Mouse (Mus musculus) midbrain, postnatal 0 days (tissue): ENCODE measurements at regions not wholly inside any gene's neighbourhood (a gene's known extent, or its start where the extent isn't known, plus 50 kb on each side); places are given as distances from the start of the nearest gene placed in this dataset.

Experiments used
- ATAC-seq: fragments of 200-750 bp; cut with Nextera tagmentation; 2 replicates; pipeline ENCODE4 v1.8.0; 2017; ENCODE audit warnings: moderate number of reproducible peaks, mild to moderate bottlenecking, moderate TSS enrichment, moderate library complexity; ENCODE audit not compliant: low FRiP score
- DNase-seq: peaks from one replicate; pipeline ENCODE4 v3.0.0-alpha.2; 2015; ENCODE audit warnings: low spot score
- H3K27ac ChIP-seq: fragments of 300-500 bp; sonication (generic); 2 replicates; pipeline ENCODE4 v1.5.1; 2014; ENCODE audit warnings: low read depth, mild to moderate bottlenecking, low read length, mixed read lengths
- H3K27me3 ChIP-seq: fragments of 300-500 bp; sonication (generic); 2 replicates; pipeline ENCODE4 v1.6.1; 2014; ENCODE audit warnings: low read length, control low read depth, mixed read lengths; ENCODE audit not compliant: insufficient read depth
- H3K36me3 ChIP-seq: fragments of 300-500 bp; sonication (generic); 2 replicates; pipeline ENCODE4 v1.6.1; 2014; ENCODE audit warnings: low read length, control low read depth, mixed read lengths; ENCODE audit not compliant: insufficient read depth
- H3K4me1 ChIP-seq: fragments of 300-500 bp; sonication (generic); 2 replicates; pipeline ENCODE4 v1.6.1; 2014; ENCODE audit warnings: mild to moderate bottlenecking, control low read depth, antibody characterized with exemption, low read length, mixed read lengths; ENCODE audit not compliant: insufficient read depth
- H3K4me2 ChIP-seq: fragments of 300-500 bp; sonication (generic); 2 replicates; pipeline ENCODE4 v1.6.1; 2014; ENCODE audit warnings: low read depth, mild to moderate bottlenecking, low read length, mixed read lengths; ENCODE audit not compliant: poor library complexity, severe bottlenecking
- H3K4me3 ChIP-seq: fragments of 300-500 bp; sonication (generic); 2 replicates; pipeline ENCODE4 v1.5.1; 2014; ENCODE audit warnings: low read depth, mild to moderate bottlenecking, low read length, moderate library complexity
- H3K9ac ChIP-seq: fragments of 300-500 bp; sonication (generic); replicated peaks from 2 replicates; pipeline ENCODE4 v1.6.1; 2014; ENCODE audit warnings: mild to moderate bottlenecking, low read length, moderate library complexity, mixed read lengths; ENCODE audit not compliant: poor library complexity, severe bottlenecking
- H3K9me3 ChIP-seq: fragments of 300-500 bp; sonication (generic); 2 replicates; pipeline ENCODE4 v1.6.1; 2016; ENCODE audit warnings: low read length, control low read depth
- CTCF ChIP-seq: IDR thresholded peaks from 2 replicates; pipeline ENCODE4 v1.5.1; 2016; ENCODE audit warnings: antibody characterized with exemption, mild to moderate bottlenecking
- WGBS: fragments of 180-500 bp; shearing (Covaris S2); extraction: QIAGEN DNeasy Blood & Tissue Kit; methylation state at CpG from one replicate; pipeline ENCODE4 v1.1.7; 2014; 5-methylcytosine and 5-hydroxymethylcytosine counted together

DNA sequence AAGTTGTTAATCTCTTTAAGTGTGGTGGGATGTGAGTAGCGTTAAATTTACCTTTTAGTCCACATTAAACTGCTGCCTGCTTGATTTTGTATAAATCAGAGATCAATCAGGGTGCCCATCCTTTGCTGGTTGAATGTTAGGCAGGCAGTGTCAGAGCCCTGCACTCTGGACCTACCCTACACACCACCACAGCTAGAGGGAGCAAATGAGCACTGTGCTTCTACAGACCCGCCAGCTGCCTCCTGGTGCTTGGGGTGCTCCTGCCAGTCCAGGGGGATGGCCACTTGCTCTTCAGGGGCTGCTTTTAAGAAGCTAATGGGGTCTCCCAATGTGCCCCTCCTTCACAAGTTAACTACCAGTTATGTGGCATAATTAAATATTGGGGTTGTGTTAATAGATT, 96.3 kb downstream of the Tex36 start:
- Histone ChIP-seq H3K4me1 (no peaks in the 10 kb centered on the region), H3K9me3 (no peaks in the 10 kb centered on the region), H3K4me2 (no peak overlapping the region), H3K4me3 (no peak overlapping the region), H3K27ac (no peak overlapping the region), H3K27me3 (no peaks in the 10 kb centered on the region; the same call in 1 of the 2 replicates), H3K36me3 (no peaks in the 10 kb centered on the region), H3K9ac (no peak overlapping the region)
- no peak for ATAC-seq
- 77% methylated on average over 2 of the region's 2 CpGs for WGBS
- DNase-seq = no peak
- no peak; the same call in 1 of the 2 replicates for TF ChIP-seq CTCF

DNA sequence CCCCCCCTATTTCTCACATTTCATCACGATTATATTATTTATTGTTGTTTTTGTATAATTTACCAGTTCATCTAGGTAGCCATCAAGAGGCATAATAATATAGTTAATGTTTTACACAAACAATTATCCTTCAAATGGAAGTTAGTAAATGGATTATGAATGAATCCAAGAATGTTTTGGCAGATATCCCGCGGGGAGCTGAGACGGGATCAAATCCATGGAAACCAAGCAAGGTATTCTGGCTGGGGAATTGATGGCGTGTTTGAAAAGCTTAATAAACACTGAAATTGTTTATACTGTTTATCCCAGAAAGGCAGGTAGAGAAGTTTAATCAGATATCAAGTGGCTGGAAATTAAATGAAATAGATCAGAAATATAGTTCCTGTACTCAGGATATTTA, 98.0 kb downstream of the Tex36 start:
- ATAC-seq = no peak

DNA sequence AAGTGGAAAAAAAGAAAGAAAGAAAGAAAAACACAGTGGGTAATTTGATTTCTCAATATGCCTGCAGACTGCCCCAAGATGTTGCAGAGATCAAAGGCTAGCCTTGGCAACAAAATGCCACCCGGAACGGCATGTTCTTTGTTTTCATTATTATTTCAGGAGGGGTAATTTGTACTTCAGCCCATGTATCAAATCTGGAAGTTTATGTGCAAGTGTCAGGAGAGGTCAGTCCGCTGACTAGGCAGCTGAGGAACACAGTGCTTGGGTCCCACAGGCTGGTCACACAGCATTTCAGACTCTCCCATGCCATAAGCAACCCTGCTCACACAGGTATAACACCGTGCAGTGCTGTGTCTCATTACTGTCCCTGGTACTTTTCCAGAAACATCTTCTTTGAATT, 99.2 kb downstream of the Tex36 start:
- H3K27me3 ChIP-seq = no peaks in the 10 kb centered on the region; the same call in none of the 2 replicates
- WGBS = 49% methylated on average over 4 of the region's 4 CpGs
- H3K9ac ChIP-seq = no peak overlapping the region
- no peaks in the 10 kb centered on the region for H3K9me3 ChIP-seq
- no peak overlapping the region for H3K4me3 ChIP-seq
- H3K27ac ChIP-seq = no peak overlapping the region
- TF ChIP-seq CTCF = no peak
- ATAC-seq = no peak
- no peaks in the 10 kb centered on the region for H3K4me1 ChIP-seq
- H3K4me2 ChIP-seq = no peak overlapping the region
- H3K36me3 ChIP-seq = no peaks in the 10 kb centered on the region
- no peak for DNase-seq

More for the DNA sequence above, 98.0 kb downstream of the Tex36 start:
- no peak overlapping the region for H3K4me3 ChIP-seq
- H3K4me1 ChIP-seq = no peaks in the 10 kb centered on the region
- no peaks in the 10 kb centered on the region; the same call in none of the 2 replicates for H3K27me3 ChIP-seq
- no peaks in the 10 kb centered on the region for H3K9me3 ChIP-seq
- no peak for TF ChIP-seq CTCF
- 58% methylated on average over 5 of the region's 5 CpGs for WGBS
- H3K4me2 ChIP-seq = no peak overlapping the region
- H3K27ac ChIP-seq = no peak overlapping the region
- H3K36me3 ChIP-seq = no peaks in the 10 kb centered on the region
- H3K9ac ChIP-seq = no peak overlapping the region
- no peak for DNase-seq

DNA sequence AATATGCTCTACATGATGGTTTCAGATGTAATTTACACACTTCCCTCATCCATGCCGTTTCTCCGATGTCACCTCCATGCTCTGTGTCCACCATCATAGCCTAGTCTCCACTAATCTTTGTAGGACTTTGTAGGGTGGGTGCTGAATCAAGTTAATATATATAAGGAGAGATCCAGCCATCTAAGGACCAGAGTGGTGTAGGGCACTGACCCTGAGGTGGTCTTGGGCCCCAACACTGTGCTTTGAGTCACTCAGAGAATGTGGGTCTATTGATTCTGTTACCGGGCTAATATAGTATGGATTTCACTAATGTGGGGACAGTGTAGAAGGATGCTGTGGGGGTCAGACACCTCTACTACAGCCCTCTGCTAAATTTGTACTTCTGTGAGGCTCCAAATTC, 104.4 kb downstream of the Tex36 start:
- 95% methylated on average over 3 of the region's 3 CpGs for WGBS
- H3K4me2 ChIP-seq = no peak overlapping the region
- TF ChIP-seq CTCF = no peak

DNA sequence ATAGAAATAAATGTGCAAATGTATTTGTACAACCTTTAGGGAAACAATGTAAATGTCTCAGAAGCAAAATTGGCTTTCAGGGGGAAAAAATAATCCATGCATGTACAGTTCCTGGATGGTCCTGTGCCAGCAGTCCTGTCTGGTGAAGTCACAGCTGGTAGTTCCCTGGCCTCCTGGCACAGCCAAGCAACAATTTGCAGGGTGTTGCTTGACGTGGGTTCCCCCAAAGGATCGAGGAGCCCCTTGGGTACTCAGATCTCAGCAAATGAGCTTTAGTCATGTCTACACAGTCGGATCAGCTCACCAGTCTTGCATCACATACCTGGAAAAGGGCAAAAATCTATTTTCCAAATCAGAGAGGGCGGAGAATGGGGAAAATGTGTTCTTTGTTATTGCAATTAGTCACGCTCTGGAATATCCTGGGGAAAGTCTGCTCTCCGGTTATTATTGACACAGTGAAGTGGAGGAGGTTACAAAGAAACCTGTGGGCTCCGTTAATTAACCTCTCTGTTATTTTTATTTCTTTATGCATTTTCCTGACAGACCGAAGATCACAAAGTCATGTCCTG, 106.9 kb downstream of the Tex36 start:
- no peak overlapping the region for H3K4me3 ChIP-seq
- no peak overlapping the region for H3K9ac ChIP-seq
- 45% methylated on average over 8 of the region's 8 CpGs for WGBS
- no peak overlapping the region for H3K4me2 ChIP-seq
- H3K36me3 ChIP-seq = no peaks in the 10 kb centered on the region
- no peak for DNase-seq
- no peaks in the 10 kb centered on the region for H3K4me1 ChIP-seq
- no peaks in the 10 kb centered on the region for H3K9me3 ChIP-seq
- H3K27me3 ChIP-seq = no peaks in the 10 kb centered on the region; the same call in 1 of the 2 replicates
- TF ChIP-seq CTCF = no peak
- H3K27ac ChIP-seq = no peak overlapping the region
- no peak for ATAC-seq

More for the DNA sequence above, 104.4 kb downstream of the Tex36 start:
- Histone ChIP-seq H3K4me3 (no peak overlapping the region), H3K27ac (no peak overlapping the region), H3K9me3 (no peaks in the 10 kb centered on the region), H3K36me3 (no peaks in the 10 kb centered on the region), H3K9ac (no peak overlapping the region), H3K27me3 (no peaks in the 10 kb centered on the region; the same call in none of the 2 replicates), H3K4me1 (no peaks in the 10 kb centered on the region)
- DNase-seq (no peak), ATAC-seq (no peak)

DNA sequence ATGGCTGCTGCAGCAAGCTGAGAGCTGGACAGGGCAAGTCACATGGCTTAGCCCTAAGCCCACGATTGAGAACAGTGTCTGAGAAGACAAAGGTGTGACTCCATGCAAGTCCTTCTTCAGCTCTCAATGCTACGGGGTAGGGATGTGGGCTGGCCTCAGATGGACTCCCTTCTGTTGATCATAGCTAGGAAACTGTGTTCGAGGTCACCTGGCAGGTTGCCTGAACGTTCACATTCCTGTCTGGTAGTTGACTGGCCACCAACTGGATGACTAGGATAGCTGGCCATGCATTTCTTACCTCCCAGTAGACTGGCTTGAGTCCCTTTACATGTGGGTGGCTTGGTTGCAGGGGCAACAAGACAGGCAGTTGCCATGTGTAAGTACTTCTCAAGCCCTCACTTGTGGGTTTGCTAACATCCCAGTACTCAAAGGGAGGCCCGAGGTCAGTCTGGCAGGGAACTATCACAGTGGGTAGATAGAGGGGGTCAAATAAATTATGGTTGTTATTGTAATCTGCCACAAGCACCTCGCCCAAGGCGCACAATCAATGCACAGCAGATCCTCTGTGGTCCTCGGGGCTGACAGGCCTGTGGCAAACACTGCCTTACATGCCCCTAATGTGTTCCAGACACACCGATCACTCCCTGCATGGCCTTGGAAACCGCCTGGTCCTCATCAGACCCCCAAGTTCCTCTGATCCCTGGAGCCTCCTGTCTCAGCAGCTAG, 107.5 kb downstream of the Tex36 start:
- Histone ChIP-seq H3K4me2 (no peak overlapping the region), H3K9ac (no peak overlapping the region), H3K36me3 (no peaks in the 10 kb centered on the region), H3K27me3 (no peaks in the 10 kb centered on the region; the same call in 1 of the 2 replicates), H3K9me3 (no peaks in the 10 kb centered on the region), H3K27ac (no peak overlapping the region), H3K4me1 (no peaks in the 10 kb centered on the region), H3K4me3 (no peak overlapping the region)
- 81% methylated on average over 10 of the region's 10 CpGs for WGBS
- no peak for ATAC-seq
- no peak for DNase-seq
- no peak for TF ChIP-seq CTCF
